Mouse (Mus musculus) lung, postnatal 0 days (tissue): ENCODE results near the gene Fbxl8. TPM values are rescaled to one million over a fixed set of nuclear protein-coding genes. Genes with fewer than 3 reads are reported as not detected.

ENCODE experiments used
- ATAC-seq: fragments of 200-750 bp; cut with Nextera tagmentation; 2 replicates; pipeline ENCODE4 v1.8.0; 2017; ENCODE audit warnings: moderate library complexity
- DNase-seq: peaks from one replicate; pipeline ENCODE4 v3.0.0-alpha.2; 2016; ENCODE audit warnings: low spot score
- H3K27ac ChIP-seq: fragments of 300-500 bp; sonication (generic); 2 replicates; pipeline ENCODE4 v1.5.1; 2014; ENCODE audit warnings: antibody characterized with exemption, mild to moderate bottlenecking, low read length, mixed read lengths
- H3K27me3 ChIP-seq: fragments of 300-500 bp; sonication (generic); replicated peaks from 2 replicates; pipeline ENCODE4 v1.6.1; 2014; ENCODE audit warnings: low read length, mixed read lengths; ENCODE audit not compliant: insufficient read depth
- H3K36me3 ChIP-seq: fragments of 300-500 bp; sonication (generic); 2 replicates; pipeline ENCODE4 v1.6.1; 2014; ENCODE audit warnings: low read length, mixed read lengths; ENCODE audit not compliant: insufficient read depth
- H3K4me1 ChIP-seq: fragments of 300-500 bp; sonication (generic); 2 replicates; pipeline ENCODE4 v1.6.1; 2014; ENCODE audit warnings: antibody characterized with exemption, low read depth, low read length, mixed read lengths; ENCODE audit not compliant: insufficient read depth
- H3K4me2 ChIP-seq: fragments of 300-500 bp; sonication (generic); replicated peaks from 2 replicates; pipeline ENCODE4 v1.6.1; 2014; ENCODE audit warnings: low read depth, mild to moderate bottlenecking, low read length, moderate library complexity, mixed read lengths
- H3K4me3 ChIP-seq: fragments of 300-500 bp; sonication (generic); 2 replicates; pipeline ENCODE4 v1.5.1; 2014; ENCODE audit warnings: low read depth, low read length
- H3K9ac ChIP-seq: fragments of 300-500 bp; sonication (generic); replicated peaks from 2 replicates; pipeline ENCODE4 v1.6.1; 2014; ENCODE audit warnings: low read depth, mild to moderate bottlenecking
- H3K9me3 ChIP-seq: fragments of 300-500 bp; sonication (generic); 2 replicates; pipeline ENCODE4 v1.6.1; 2016; ENCODE audit warnings: low read length, mixed read lengths
- CTCF ChIP-seq: IDR thresholded peaks from 2 replicates; pipeline ENCODE4 v1.5.1; 2016; ENCODE audit warnings: antibody characterized with exemption, mild to moderate bottlenecking
- EP300 ChIP-seq: IDR thresholded peaks from 2 replicates; pipeline ENCODE4 v1.6.1; 2016; ENCODE audit warnings: antibody characterized with exemption, mild to moderate bottlenecking, control low read depth
- WGBS: fragments of 180-500 bp; shearing (Covaris S2); extraction: QIAGEN DNeasy Blood & Tissue Kit; methylation state at CpG from one replicate; pipeline ENCODE4 v1.1.7; 2014; 5-methylcytosine and 5-hydroxymethylcytosine counted together
- polyA plus RNA-seq: library from polyadenylated mRNA; unstranded; fragments of >200 nt; fragmentation: Nextera tagmentation; extraction: Ambion mirVana; gene quantifications from 2 replicates; pipeline ENCODE4 v1.2.1, GENCODE M21; 2015

Fbxl8 gene
- polyA plus RNA-seq, 1 experiment from 2014 or later: 6.0 TPM

DNA sequence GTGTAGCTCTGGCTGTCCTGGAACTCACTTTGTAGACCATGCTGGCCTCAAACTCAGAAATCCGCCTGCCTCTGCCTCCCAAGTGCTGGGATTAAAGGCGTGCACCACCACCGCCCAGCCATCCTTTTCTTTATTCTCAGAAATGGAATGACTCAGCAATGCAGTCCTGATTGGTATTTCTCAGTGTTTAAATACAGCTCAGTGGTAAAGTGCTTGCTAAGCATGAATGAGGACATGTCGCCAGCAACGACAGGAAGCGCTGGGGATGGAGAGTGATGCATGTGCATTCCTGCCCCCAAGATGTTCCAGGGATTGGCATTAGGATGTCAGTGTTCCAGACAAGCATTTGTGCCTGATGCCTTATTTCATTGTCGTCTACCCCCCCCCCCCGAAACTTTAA, 38.9 kb downstream of the Fbxl8 start:
- no peaks in the 10 kb centered on the region for H3K27me3 ChIP-seq
- H3K4me1 ChIP-seq: peaks cover 14% of the 10 kb centered on the region; the same call in 1 of the 2 replicates
- ATAC-seq (no peak), DNase-seq (no peak)
- WGBS: 61% methylated on average over 8 of the region's 8 CpGs
- H3K9me3 ChIP-seq: no peaks in the 10 kb centered on the region
- H3K4me3 ChIP-seq: no peak overlapping the region
- no peak overlapping the region for H3K9ac ChIP-seq
- TF ChIP-seq EP300 (no peak), CTCF (no peak)
- peaks cover 29% of the 10 kb centered on the region for H3K36me3 ChIP-seq
- no peak overlapping the region for H3K4me2 ChIP-seq
- H3K27ac ChIP-seq: no peak overlapping the region

DNA sequence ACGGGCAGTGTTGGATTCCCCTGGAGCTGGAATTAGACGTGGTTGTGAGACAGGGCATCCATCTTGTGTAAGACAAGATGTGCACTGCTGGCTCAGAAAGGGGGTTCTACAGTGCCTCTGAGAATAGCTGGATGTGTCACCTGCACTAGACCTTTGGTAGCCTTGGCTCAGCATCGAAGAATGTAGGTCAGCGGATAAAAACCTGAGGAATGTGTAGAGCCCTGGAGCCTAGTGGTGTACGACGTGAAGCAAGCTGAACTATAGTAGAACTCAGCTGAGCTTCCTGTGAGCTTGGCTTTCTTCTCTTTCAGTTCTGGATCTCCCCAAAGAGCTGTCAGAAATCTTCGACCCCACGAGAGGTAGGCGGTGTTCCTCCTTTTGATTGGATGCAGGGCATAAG, 39.4 kb downstream of the Fbxl8 start:
- WGBS: 59% methylated on average over 9 of the region's 9 CpGs
- Histone ChIP-seq H3K9ac (no peak overlapping the region), H3K27ac (peak overlapping the region; percentile 71), H3K9me3 (no peaks in the 10 kb centered on the region), H3K4me2 (no peak overlapping the region), H3K4me1 (peaks cover 11% of the 10 kb centered on the region; the same call in 1 of the 2 replicates), H3K4me3 (no peak overlapping the region), H3K27me3 (no peaks in the 10 kb centered on the region), H3K36me3 (peaks cover 34% of the 10 kb centered on the region)
- DNase-seq (peak; percentile 51), ATAC-seq (peak; percentile 28)
- no peak for TF ChIP-seq CTCF
- peak; percentile 38; the same call in 1 of the 2 replicates for TF ChIP-seq EP300

DNA sequence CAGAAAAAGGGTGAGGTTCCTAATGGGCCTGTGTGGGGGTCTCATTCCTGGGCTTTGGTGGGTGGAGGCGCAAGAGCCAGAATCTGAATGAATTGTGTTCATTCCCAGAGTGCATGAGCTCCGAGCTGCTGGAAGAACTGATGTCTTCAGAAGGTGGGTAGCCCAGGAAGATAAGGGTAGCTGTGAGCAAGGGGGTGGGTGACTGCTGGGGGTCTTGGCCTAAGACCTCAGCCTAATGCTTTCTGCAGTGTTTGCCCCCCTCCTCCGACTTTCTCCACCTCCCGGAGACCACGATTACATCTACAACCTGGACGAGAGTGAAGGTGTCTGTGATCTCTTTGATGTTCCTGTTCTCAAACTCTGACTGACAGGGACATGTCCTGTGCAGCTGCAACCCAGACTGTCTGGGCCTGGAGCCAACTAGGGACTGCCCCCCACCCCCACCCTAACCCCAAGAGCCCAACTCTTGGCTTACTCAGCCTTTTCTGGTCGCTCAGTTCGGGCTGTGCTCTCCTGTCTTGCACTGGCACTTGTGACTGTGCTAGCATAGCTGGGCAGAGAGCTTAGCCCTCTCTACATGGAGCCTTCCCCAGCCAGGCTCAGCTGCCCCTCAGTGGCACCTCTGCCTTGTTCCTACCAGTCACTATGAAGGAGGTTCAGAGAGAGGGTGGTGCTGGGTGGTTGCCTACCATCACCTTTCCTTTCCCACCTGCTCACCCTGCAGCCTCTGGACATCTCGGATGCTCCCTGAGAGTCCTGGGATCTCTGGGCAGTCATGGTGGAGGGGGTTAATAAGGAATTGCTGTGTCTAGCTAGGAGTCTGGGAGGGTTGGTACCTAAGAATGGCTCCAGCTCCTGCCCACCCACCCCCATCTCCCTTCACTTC, 40.1 kb downstream of the Fbxl8 start:
- Histone ChIP-seq H3K9ac (no peak overlapping the region), H3K9me3 (no peaks in the 10 kb centered on the region), H3K27me3 (no peaks in the 10 kb centered on the region), H3K4me2 (no peak overlapping the region), H3K36me3 (peaks cover 38% of the 10 kb centered on the region), H3K4me1 (peaks cover 11% of the 10 kb centered on the region; the same call in 1 of the 2 replicates), H3K4me3 (no peak overlapping the region), H3K27ac (peak overlapping the region; percentile 71)
- ATAC-seq: peak; percentile 8
- TF ChIP-seq EP300: no peak
- TF ChIP-seq CTCF: no peak
- peak; percentile 36 for DNase-seq
- WGBS: 42% methylated on average over 9 of the region's 9 CpGs

DNA sequence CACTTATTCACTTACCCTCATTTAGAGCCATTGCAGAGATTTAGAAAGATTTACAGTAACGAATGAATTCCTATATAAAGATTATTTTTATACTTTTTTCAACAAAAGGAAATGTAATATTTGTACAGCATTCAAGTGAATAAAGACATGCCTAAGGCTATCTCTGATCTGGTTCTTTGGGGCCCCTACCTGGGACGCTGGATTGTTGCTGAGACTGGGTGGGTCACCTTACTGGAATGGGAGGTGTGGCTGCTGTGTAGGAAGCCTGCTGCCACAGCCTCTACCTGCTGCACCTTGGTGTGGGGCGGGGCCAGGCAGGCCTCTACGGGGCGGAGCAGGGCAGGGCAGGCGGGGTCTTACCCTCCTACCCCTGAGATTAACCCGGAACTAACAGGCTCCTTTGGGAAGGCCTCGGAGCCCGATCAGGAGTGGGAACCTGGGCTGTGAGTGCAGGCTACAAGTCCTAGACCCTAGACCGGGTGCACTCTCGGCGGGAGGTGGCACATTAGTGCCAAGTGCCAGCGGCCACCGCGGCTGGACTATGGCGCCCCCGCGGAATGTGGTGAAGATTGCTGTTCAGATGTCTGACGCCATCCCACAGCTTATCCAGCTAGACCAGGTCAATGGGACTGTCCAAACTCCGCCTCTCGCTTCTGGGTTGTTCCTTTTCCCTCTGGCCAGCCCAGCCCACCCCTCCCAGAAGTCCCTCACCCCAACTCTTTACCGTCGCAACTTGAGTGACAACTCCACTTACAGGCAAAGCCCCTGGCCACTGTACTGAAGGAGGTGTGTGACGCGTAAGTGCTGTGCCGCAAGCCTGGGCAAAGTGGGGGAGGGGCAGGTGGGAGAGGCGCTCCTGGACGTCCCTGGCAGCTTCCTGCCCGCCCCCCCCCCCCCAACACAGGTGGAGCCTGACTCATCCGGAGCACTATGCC, 41.0 kb downstream of the Fbxl8 start, which contains the start of gene Elmo3:
Elmo3 (plus strand) TSS at position 391 of the 935 bp plus-strand sequence.
- H3K36me3 ChIP-seq: peaks cover 30% of the 10 kb centered on the region
- peak; percentile 93 for ATAC-seq

DNA sequence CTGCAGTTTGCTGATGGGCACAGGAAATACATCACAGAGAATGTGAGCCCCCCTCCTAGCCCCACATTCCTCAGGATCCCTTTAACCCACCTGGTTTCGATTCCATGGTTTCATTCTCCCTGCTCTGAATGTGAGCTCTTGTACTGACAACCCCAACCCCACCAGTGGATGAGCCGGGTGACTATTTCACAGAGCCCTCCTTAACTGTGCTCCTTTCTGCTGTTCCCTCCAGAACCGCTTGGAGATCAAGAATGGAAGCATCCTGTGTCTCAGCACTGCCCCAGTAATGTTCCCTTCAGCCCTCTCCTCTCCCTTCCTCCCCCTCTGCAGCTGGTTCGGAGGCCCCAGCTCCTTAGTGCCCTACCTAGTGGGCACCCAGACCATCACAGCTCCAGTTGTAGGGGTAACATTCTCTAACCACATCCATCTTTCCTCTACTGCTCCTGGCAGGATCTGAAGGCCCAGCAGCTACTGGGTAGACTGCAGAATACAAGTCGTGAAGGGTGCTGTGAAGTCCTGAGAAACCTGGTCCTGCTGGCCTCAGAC, 41.8 kb downstream of the Fbxl8 start:
- ATAC-seq (peak; percentile 2; the same call in 1 of the 2 replicates), DNase-seq (no peak)
- Histone ChIP-seq H3K9me3 (no peaks in the 10 kb centered on the region), H3K27me3 (no peaks in the 10 kb centered on the region), H3K4me3 (peak overlapping the region; percentile 33), H3K27ac (peak overlapping the region; percentile 87), H3K36me3 (peaks cover 27% of the 10 kb centered on the region), H3K4me1 (peaks cover 11% of the 10 kb centered on the region; the same call in 1 of the 2 replicates), H3K4me2 (peak overlapping the region; percentile 59), H3K9ac (no peak overlapping the region)
- peak; percentile 39 for TF ChIP-seq CTCF
- no peak for TF ChIP-seq EP300
- 24% methylated on average over 5 of the region's 5 CpGs for WGBS

More for the DNA sequence above, 41.0 kb downstream of the Fbxl8 start, which contains the start of gene Elmo3:
- 0 out of 2 replicates have a peak within 1 kb of the TSS, but pooled peaks have one; percentile 16 for H3K9ac ChIP-seq
- H3K4me1 ChIP-seq: peaks cover 11% of the 10 kb centered on the region; the same call in 1 of the 2 replicates
- DNase-seq: peak; percentile 91
- H3K4me2 ChIP-seq: peak within 1 kb of the TSS; percentile 59
- H3K27ac ChIP-seq: peak within 1 kb of the TSS; percentile 87
- no peaks in the 10 kb centered on the region for H3K27me3 ChIP-seq
- TF ChIP-seq EP300 (no peak), CTCF (peak; percentile 29; the same call in 1 of the 2 replicates)
- WGBS: 7% methylated on average over 28 of the region's 30 CpGs
- no peaks in the 10 kb centered on the region for H3K9me3 ChIP-seq
- H3K4me3 ChIP-seq: peak within 1 kb of the TSS; percentile 33
